10 mouse cellular contexts compared by ENCODE assay signal in genomic region chr2:5519221-5519669, GRCm38 (mm10).
DNase-seq lines count a peak whose midpoint lies in the region; ATAC-seq lines count a peak whose summit lies in the region.
"Had no signal": no experiment of that assay in that cellular context is flagged by ENCODE, and none has a peak within 500 bp of the region (broad histone marks: within the 10 kb centered on the region; RNA-seq: fewer than 3 reads in every experiment).

No protein-coding gene starts in this region.

- peak overlapping the region; percentile 54 for H3K27ac ChIP-seq in stomach, embryonic 16.5 days (ENCODE audit: low read length)
- H3K27ac ChIP-seq: macrophage had no signal

- H3K27me3 ChIP-seq in stomach, embryonic 16.5 days (ENCODE audit: control insufficient read depth, insufficient read depth, low read length) = no peaks in the 10 kb centered on the region

- peaks cover 1% of the 10 kb centered on the region; the same call in 1 of the 2 replicates for H3K9me3 ChIP-seq in stomach, embryonic 16.5 days (replicated peaks; ENCODE audit: control insufficient read depth, low read length)

- DNase-seq in frontal cortex, postnatal 25 days (ENCODE audit: low spot score in 2 of 2) = no peak
- DNase-seq in retina, embryonic 14.5 days (ENCODE audit: low spot score) = peak; percentile 47
- no peak for DNase-seq in retina, postnatal 1 day
- DNase-seq in heart, postnatal 14 days = peak; percentile 20 to 43
- DNase-seq in thymus, postnatal 14 days = no peak
- DNase-seq: kidney, adult 2 months had no signal

- H3K4me3 ChIP-seq in stomach, embryonic 16.5 days (replicated peaks; ENCODE audit: low read length) = no peak overlapping the region

- ATAC-seq in frontal cortex, adult (ENCODE audit: low TSS enrichment) = peak; percentile 80
- 0 out of 2 replicates have a peak, but pooled peaks have one; percentile 31 for ATAC-seq in stomach, embryonic 16.5 days (ENCODE audit: insufficient read depth, low FRiP score)
- no peak for ATAC-seq in megakaryocyte-erythroid progenitor cell, adult 5-6 weeks (replicated peaks; ENCODE audit: low FRiP score, low TSS enrichment, poor library complexity, severe bottlenecking)

- H3K36me3 ChIP-seq in stomach, embryonic 16.5 days (ENCODE audit: control insufficient read depth, insufficient read depth, low read length) = no peaks in the 10 kb centered on the region

- H3K9ac ChIP-seq in stomach, embryonic 16.5 days (ENCODE audit: low read length) = no peak overlapping the region

- H3K4me2 ChIP-seq in stomach, embryonic 16.5 days (ENCODE audit: low read depth, low read length) = no peak overlapping the region

- peaks cover 20% of the 10 kb centered on the region for H3K4me1 ChIP-seq in stomach, embryonic 16.5 days (ENCODE audit: control insufficient read depth, insufficient read depth, low read length)

- whole genome bisulfite sequencing in stomach, embryonic 16.5 days = 50% methylated on average over 8 of the region's 8 CpGs

- intact Hi-C loops in heart, postnatal 14 days (cut with DNase I) = no loop called here

Comparison
In these comparisons a context has a peak if more than half of its experiments do, and no peak if none do; other contexts are left out.
1. DNase-seq: peak in retina, embryonic 14.5 days (single experiment) and heart, postnatal 14 days (2 of 2); none in frontal cortex, postnatal 25 days (0 of 2), retina, postnatal 1 day (single experiment) and thymus, postnatal 14 days (single experiment).